Mouse (Mus musculus): ENCODE data around the gene Oas3. TPM values are rescaled to one million over a fixed set of nuclear protein-coding genes. Genes with fewer than 3 reads are reported as not detected.
A peak's percentile ranks its signal among the peaks of the same experiment; 100 is the strongest.
"Not testable (repeated sequence)": the region's sequence is repeated elsewhere in the genome, so short reads cannot be mapped to it uniquely, and the experiment has no call there.

Gene Oas3
- polyA plus RNA-seq, 1 experiment = 2.3 TPM

GRCm38 (mm10) chr5:120803596-120803995 is 26.1 kb upstream of the Oas3 start:
- Histone ChIP-seq H3K4me1 (ENCODE audit: control insufficient read depth, insufficient read depth, low read length) (no peaks in the 10 kb centered on the region), H3K27ac (ENCODE audit: insufficient read depth, low read depth, low read length) (no peak overlapping the region), H3K27me3 (replicated peaks; ENCODE audit: control insufficient read depth, insufficient read depth, low read length) (no peaks in the 10 kb centered on the region), H3K36me3 (ENCODE audit: control insufficient read depth, insufficient read depth, low read length) (no peaks in the 10 kb centered on the region), H3K4me3 (ENCODE audit: insufficient read depth, low read depth, low read length) (no peak overlapping the region)
- DNase-seq = no peak
- 68% methylated on average over 2 of the region's 2 CpGs for WGBS
- TF ChIP-seq POLR2A (IDR thresholded peaks at IDR 0.05; ENCODE audit: low read depth, low read length) (no peak), CTCF (conservative IDR thresholded peaks at IDR 0.05; ENCODE audit: insufficient read depth, insufficient read length, low read depth, low read length) (no peak)

GRCm38 (mm10) chr5:120798943-120799342 is 21.5 kb upstream of the Oas3 start:
- WGBS = 71% methylated on average over 2 of the region's 2 CpGs
- H3K36me3 ChIP-seq (ENCODE audit: control insufficient read depth, insufficient read depth, low read length); DNase-seq: not testable (repeated sequence)

GRCm38 (mm10) chr5:120798147-120798546 is 20.7 kb upstream of the Oas3 start:
- not testable (repeated sequence) for H3K36me3 ChIP-seq (ENCODE audit: control insufficient read depth, insufficient read depth, low read length); H3K4me3 ChIP-seq (ENCODE audit: insufficient read depth, low read depth, low read length); H3K27ac ChIP-seq (ENCODE audit: insufficient read depth, low read depth, low read length); H3K27me3 ChIP-seq (replicated peaks; ENCODE audit: control insufficient read depth, insufficient read depth, low read length); H3K4me1 ChIP-seq (ENCODE audit: control insufficient read depth, insufficient read depth, low read length); DNase-seq
- whole genome bisulfite sequencing = 72% methylated on average over 5 of the region's 5 CpGs

More at GRCm38 (mm10) chr5:120798943-120799342, 21.5 kb upstream of the Oas3 start:
- not testable (repeated sequence) for H3K4me3 ChIP-seq (ENCODE audit: insufficient read depth, low read depth, low read length); H3K27me3 ChIP-seq (replicated peaks; ENCODE audit: control insufficient read depth, insufficient read depth, low read length); H3K4me1 ChIP-seq (ENCODE audit: control insufficient read depth, insufficient read depth, low read length); H3K27ac ChIP-seq (ENCODE audit: insufficient read depth, low read depth, low read length)

- 48% methylated on average over 9 of the region's 9 CpGs for WGBS
- not testable (repeated sequence) for H3K27ac ChIP-seq (ENCODE audit: insufficient read depth, low read depth, low read length); H3K27me3 ChIP-seq (replicated peaks; ENCODE audit: control insufficient read depth, insufficient read depth, low read length); H3K4me3 ChIP-seq (ENCODE audit: insufficient read depth, low read depth, low read length); H3K4me1 ChIP-seq (ENCODE audit: control insufficient read depth, insufficient read depth, low read length); DNase-seq; H3K36me3 ChIP-seq (ENCODE audit: control insufficient read depth, insufficient read depth, low read length)
Observed at GRCm38 (mm10) chr5:120795480-120796034, 18.1 kb upstream of the Oas3 start, which contains the start of gene Oas1e. TSS of gene Oas1e (minus strand) at chr5:120795530.

GRCm38 (mm10) chr5:120793043-120793442 is 15.6 kb upstream of the Oas3 start:
- peak; percentile 53 for DNase-seq

GRCm38 (mm10) chr5:120787042-120787441 is 9.6 kb upstream of the Oas3 start:
- 49% methylated on average over 3 of the region's 3 CpGs for WGBS
- H3K4me3 ChIP-seq (ENCODE audit: insufficient read depth, low read depth, low read length) = no peak overlapping the region

More at GRCm38 (mm10) chr5:120793043-120793442, 15.6 kb upstream of the Oas3 start:
- TF ChIP-seq CTCF (conservative IDR thresholded peaks at IDR 0.05; ENCODE audit: insufficient read depth, insufficient read length, low read depth, low read length) (peak; percentile 65), POLR2A (IDR thresholded peaks at IDR 0.05; ENCODE audit: low read depth, low read length) (no peak)
- Histone ChIP-seq H3K4me3 (ENCODE audit: insufficient read depth, low read depth, low read length) (no peak overlapping the region), H3K27me3 (replicated peaks; ENCODE audit: control insufficient read depth, insufficient read depth, low read length) (no peaks in the 10 kb centered on the region), H3K4me1 (ENCODE audit: control insufficient read depth, insufficient read depth, low read length) (no peaks in the 10 kb centered on the region), H3K27ac (ENCODE audit: insufficient read depth, low read depth, low read length) (no peak overlapping the region), H3K36me3 (ENCODE audit: control insufficient read depth, insufficient read depth, low read length) (no peaks in the 10 kb centered on the region)
- 15% methylated on average over 2 of the region's 2 CpGs for WGBS

GRCm38 (mm10) chr5:120782446-120782845 is 5.0 kb upstream of the Oas3 start:
- no peak overlapping the region for H3K27ac ChIP-seq (ENCODE audit: insufficient read depth, low read depth, low read length)
- H3K4me3 ChIP-seq (ENCODE audit: insufficient read depth, low read depth, low read length) = no peak overlapping the region
- 70% methylated on average over 2 of the region's 2 CpGs for WGBS
- no peaks in the 10 kb centered on the region for H3K4me1 ChIP-seq (ENCODE audit: control insufficient read depth, insufficient read depth, low read length)
- no peak for TF ChIP-seq POLR2A (IDR thresholded peaks at IDR 0.05; ENCODE audit: low read depth, low read length)
- no peak for TF ChIP-seq CTCF (conservative IDR thresholded peaks at IDR 0.05; ENCODE audit: insufficient read depth, insufficient read length, low read depth, low read length)
- no peaks in the 10 kb centered on the region for H3K27me3 ChIP-seq (replicated peaks; ENCODE audit: control insufficient read depth, insufficient read depth, low read length)
- no peaks in the 10 kb centered on the region for H3K36me3 ChIP-seq (ENCODE audit: control insufficient read depth, insufficient read depth, low read length)
- DNase-seq = no peak

More at GRCm38 (mm10) chr5:120787042-120787441, 9.6 kb upstream of the Oas3 start:
- Histone ChIP-seq H3K4me1 (ENCODE audit: control insufficient read depth, insufficient read depth, low read length) (no peaks in the 10 kb centered on the region), H3K27me3 (replicated peaks; ENCODE audit: control insufficient read depth, insufficient read depth, low read length) (no peaks in the 10 kb centered on the region), H3K36me3 (ENCODE audit: control insufficient read depth, insufficient read depth, low read length) (no peaks in the 10 kb centered on the region), H3K27ac (ENCODE audit: insufficient read depth, low read depth, low read length) (no peak overlapping the region)
- TF ChIP-seq CTCF (conservative IDR thresholded peaks at IDR 0.05; ENCODE audit: insufficient read depth, insufficient read length, low read depth, low read length) (no peak), POLR2A (IDR thresholded peaks at IDR 0.05; ENCODE audit: low read depth, low read length) (no peak)
- DNase-seq = no peak

- DNase-seq = no peak
- Histone ChIP-seq H3K36me3 (ENCODE audit: control insufficient read depth, insufficient read depth, low read length) (no peaks in the 10 kb centered on the region), H3K4me3 (ENCODE audit: insufficient read depth, low read depth, low read length) (no peak overlapping the region), H3K4me1 (ENCODE audit: control insufficient read depth, insufficient read depth, low read length) (no peaks in the 10 kb centered on the region), H3K27ac (ENCODE audit: insufficient read depth, low read depth, low read length) (no peak overlapping the region), H3K27me3 (replicated peaks; ENCODE audit: control insufficient read depth, insufficient read depth, low read length) (no peaks in the 10 kb centered on the region)
- TF ChIP-seq POLR2A (IDR thresholded peaks at IDR 0.05; ENCODE audit: low read depth, low read length) (no peak), CTCF (conservative IDR thresholded peaks at IDR 0.05; ENCODE audit: insufficient read depth, insufficient read length, low read depth, low read length) (no peak)
- 94% methylated on average over 1 of the region's 1 CpGs for WGBS
Observed at GRCm38 (mm10) chr5:120781646-120782045, 4.2 kb upstream of the Oas3 start.

Data from kidney, adult 2 months (tissue).